Mouse (Mus musculus): ENCODE data around the gene Vps13d. TPM values are rescaled to one million over a fixed set of nuclear protein-coding genes. Genes with fewer than 3 reads are reported as not detected.
A peak's percentile ranks its signal among the peaks of the same experiment; 100 is the strongest.

Vps13d gene
- polyA plus RNA-seq, 1 experiment from 2014 or later: 8.7 TPM

- no peaks in the 10 kb centered on the region for H3K9me3 ChIP-seq (replicated peaks)
- no peaks in the 10 kb centered on the region for H3K36me3 ChIP-seq
- no peak overlapping the region for H3K4me3 ChIP-seq
- no peak for DNase-seq (ENCODE audit: low spot score)
- 85% methylated on average over 4 of the region's 4 CpGs for WGBS
- no peaks in the 10 kb centered on the region for H3K27me3 ChIP-seq (ENCODE audit: low read depth, poor library complexity, severe bottlenecking)
- H3K27ac ChIP-seq: no peak overlapping the region
- H3K4me1 ChIP-seq: peaks cover 12% of the 10 kb centered on the region
Observed at GRCm38 (mm10) chr4:144939847-144940411, 254.9 kb downstream of the Vps13d start.

- Histone ChIP-seq H3K27me3 (ENCODE audit: low read depth, poor library complexity, severe bottlenecking) (no peaks in the 10 kb centered on the region), H3K4me1 (peaks cover 15% of the 10 kb centered on the region), H3K9me3 (replicated peaks) (no peaks in the 10 kb centered on the region), H3K36me3 (no peaks in the 10 kb centered on the region), H3K4me3 (no peak overlapping the region), H3K27ac (no peak overlapping the region)
- 92% methylated on average over 3 of the region's 3 CpGs for WGBS
- no peak for DNase-seq (ENCODE audit: low spot score)
Observed at GRCm38 (mm10) chr4:144936563-144937154, 258.1 kb downstream of the Vps13d start.

DNA sequence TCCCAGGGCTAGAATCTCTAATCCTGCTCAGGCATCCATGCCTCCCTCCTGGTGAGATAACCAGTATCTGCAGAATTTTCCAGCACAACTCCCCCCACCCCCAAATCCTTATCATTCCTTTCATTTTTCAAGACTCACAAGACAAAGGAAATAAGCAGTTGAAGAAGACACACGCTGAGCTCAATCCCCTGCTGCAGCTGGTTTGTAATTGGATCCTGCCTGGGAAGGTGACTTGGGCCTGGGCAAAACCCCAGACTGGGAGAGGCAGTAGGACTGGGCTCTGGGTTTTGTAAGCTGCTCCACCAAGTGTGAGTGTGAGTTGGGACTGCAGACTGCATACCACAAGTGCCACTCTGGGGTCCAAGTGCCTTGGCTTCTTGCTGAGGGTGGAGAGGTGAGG lies 260.3 kb downstream of the Vps13d start:
- Histone ChIP-seq H3K36me3 (no peaks in the 10 kb centered on the region), H3K4me3 (no peak overlapping the region), H3K27ac (no peak overlapping the region), H3K27me3 (ENCODE audit: low read depth, poor library complexity, severe bottlenecking) (no peaks in the 10 kb centered on the region), H3K4me1 (peaks cover 18% of the 10 kb centered on the region), H3K9me3 (replicated peaks) (no peaks in the 10 kb centered on the region)
- DNase-seq (ENCODE audit: low spot score): no peak
- WGBS: 8% methylated on average over 1 of the region's 1 CpGs

DNA sequence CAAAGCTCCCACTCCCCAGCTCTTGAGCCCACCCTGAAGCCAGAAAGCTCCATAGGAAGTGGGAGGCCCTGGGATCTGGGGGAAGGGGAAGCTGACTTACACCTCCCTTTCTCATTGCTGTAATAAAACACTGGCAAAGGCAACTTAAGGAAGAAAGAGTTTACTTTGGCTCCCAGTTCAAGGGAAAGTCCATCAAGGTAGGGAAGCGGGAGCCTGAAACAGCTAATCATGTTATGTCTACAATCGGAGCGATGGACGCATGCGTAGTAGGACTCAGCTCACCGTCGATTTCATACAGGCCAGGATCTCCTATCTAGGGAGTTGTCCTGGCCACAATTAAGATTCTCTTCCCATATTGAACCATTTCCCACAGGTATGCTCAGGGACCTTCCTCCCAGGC lies 263.6 kb downstream of the Vps13d start:
- WGBS: 91% methylated on average over 7 of the region's 7 CpGs
- Histone ChIP-seq H3K9me3 (replicated peaks) (no peaks in the 10 kb centered on the region), H3K36me3 (peaks cover 22% of the 10 kb centered on the region), H3K4me1 (peaks cover 18% of the 10 kb centered on the region), H3K27ac (0 out of 2 replicates have a peak overlapping the region, but pooled peaks have one; percentile 10), H3K27me3 (ENCODE audit: low read depth, poor library complexity, severe bottlenecking) (no peaks in the 10 kb centered on the region), H3K4me3 (no peak overlapping the region)
- DNase-seq (ENCODE audit: low spot score): no peak

- no peak for DNase-seq (ENCODE audit: low spot score)
- Histone ChIP-seq H3K36me3 (peaks cover 22% of the 10 kb centered on the region), H3K4me3 (no peak overlapping the region), H3K9me3 (replicated peaks) (no peaks in the 10 kb centered on the region), H3K27me3 (ENCODE audit: low read depth, poor library complexity, severe bottlenecking) (no peaks in the 10 kb centered on the region), H3K4me1 (peaks cover 18% of the 10 kb centered on the region), H3K27ac (no peak overlapping the region; the same call in 1 of the 2 replicates)
- 38% methylated on average over 10 of the region's 10 CpGs for WGBS
Observed at GRCm38 (mm10) chr4:144930366-144930765, 264.4 kb downstream of the Vps13d start.

DNA sequence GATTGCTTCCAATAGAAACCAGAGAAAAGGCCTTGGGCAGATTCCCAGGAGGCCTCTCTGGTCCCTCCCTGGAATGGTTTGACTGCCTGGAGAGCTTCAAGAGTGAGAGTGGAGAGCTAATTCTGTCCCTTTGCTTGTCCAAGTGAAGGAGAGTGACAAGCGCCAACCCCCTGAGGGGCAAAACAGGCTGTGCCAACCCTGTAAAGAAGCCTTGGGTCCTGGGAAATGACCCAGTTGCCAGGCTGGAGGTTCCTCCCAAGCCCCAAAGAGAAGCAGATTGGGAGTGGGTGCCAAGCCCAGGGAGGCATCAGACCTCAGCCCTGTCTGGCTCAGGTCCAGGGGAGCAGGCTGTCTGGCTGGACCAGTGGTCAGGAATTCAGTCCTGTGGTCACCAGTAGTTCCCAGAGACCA lies 265.0 kb downstream of the Vps13d start:
- H3K9me3 ChIP-seq (replicated peaks): no peaks in the 10 kb centered on the region
- no peaks in the 10 kb centered on the region for H3K27me3 ChIP-seq (ENCODE audit: low read depth, poor library complexity, severe bottlenecking)
- H3K36me3 ChIP-seq: peaks cover 22% of the 10 kb centered on the region
- no peak overlapping the region for H3K4me3 ChIP-seq
- WGBS: 94% methylated on average over 1 of the region's 1 CpGs
- H3K27ac ChIP-seq: no peak overlapping the region
- peaks cover 21% of the 10 kb centered on the region for H3K4me1 ChIP-seq
- DNase-seq (ENCODE audit: low spot score): no peak

DNA sequence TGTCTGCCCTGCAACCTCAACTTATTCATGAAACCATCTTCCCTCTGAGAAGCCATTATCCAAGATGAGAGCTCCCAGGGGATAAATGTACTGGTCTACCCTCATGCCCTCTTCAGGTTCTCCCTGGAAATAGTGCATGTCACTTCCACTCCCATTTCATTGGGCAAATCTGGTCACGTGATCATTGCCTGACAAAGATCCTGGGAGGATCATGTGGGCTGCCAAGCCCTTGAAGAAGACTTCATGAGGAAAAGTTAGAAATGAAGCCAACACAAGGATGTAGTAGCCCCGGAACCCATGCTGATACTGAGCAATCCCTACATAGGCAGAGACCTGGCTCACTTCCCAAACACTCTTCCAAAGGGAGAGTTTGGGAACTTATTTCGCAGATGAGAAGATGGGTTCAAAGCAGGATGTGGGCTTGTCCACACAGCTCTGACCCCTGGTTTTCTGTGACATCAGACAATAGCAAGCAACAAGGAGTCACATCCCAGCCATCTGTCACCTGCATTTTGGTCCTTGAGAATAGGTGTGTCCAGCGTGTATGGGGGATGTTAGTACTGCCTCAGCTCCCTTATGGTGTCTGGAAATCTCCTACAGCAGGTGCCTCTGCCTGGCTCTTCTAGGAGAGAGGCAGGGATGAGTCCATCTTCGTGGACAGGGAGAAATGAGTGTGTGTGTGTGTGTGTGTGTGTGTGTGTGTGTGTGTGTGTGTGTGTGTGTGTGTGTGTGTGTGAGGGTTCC lies 265.9 kb downstream of the Vps13d start:
- Histone ChIP-seq H3K4me1 (peaks cover 17% of the 10 kb centered on the region), H3K9me3 (replicated peaks) (no peaks in the 10 kb centered on the region), H3K27ac (no peak overlapping the region), H3K4me3 (no peak overlapping the region), H3K36me3 (peaks cover 23% of the 10 kb centered on the region), H3K27me3 (ENCODE audit: low read depth, poor library complexity, severe bottlenecking) (no peaks in the 10 kb centered on the region)
- DNase-seq (ENCODE audit: low spot score): no peak
- WGBS: 91% methylated on average over 5 of the region's 5 CpGs

Other genes starting within 250 kb of the Vps13d start
- gene Tnfrsf1b, start 51.9 kb upstream of the Vps13d start, polyA plus RNA-seq (2016; fragmentation: Nextera tagmentation; extraction: Ambion mirVana): 1.9 and 2.1 TPM in 2 replicates
- 0.05 TPM in 1 of 2 replicates, not detected in the other for gene Tnfrsf8, start 120.2 kb upstream of the Vps13d start, polyA plus RNA-seq (2016; fragmentation: Nextera tagmentation; extraction: Ambion mirVana)